Mouse (Mus musculus): ENCODE measurements around the gene Nepn.

- TF ChIP-seq CHD2 (IDR thresholded peaks at IDR 0.05; ENCODE audit: low read depth, low read length) (no peak), ZC3H11A (IDR thresholded peaks at IDR 0.05; ENCODE audit: borderline replicate concordance, low read depth, low read length) (no peak), ZNF384 (IDR thresholded peaks at IDR 0.05; ENCODE audit: low read depth, low read length) (no peak), MAFK (IDR thresholded peaks at IDR 0.05; ENCODE audit: insufficient read depth, low read depth, low read length) (no peak)
These were observed 27.7 kb upstream of the Nepn start for GRCm38 (mm10) chr10:52360862-52361609.
